Mouse (Mus musculus) bone marrow, adult 2 months (tissue): ENCODE results near the gene Rad18.

Experiments used
- CTCF ChIP-seq: fragments of 200-500 bp; IDR thresholded peaks from 2 replicates; pipeline ENCODE4 v1.5.1; 2011; ENCODE audit warnings: low read length, control low read depth; ENCODE audit not compliant: control insufficient read depth, insufficient read depth
- POLR2A ChIP-seq: fragments of 200-500 bp; IDR thresholded peaks from 2 replicates; pipeline ENCODE4 v1.6.1; 2011; ENCODE audit warnings: low read depth, mild to moderate bottlenecking, control low read depth, low read length, borderline replicate concordance; ENCODE audit not compliant: control insufficient read depth

DNA sequence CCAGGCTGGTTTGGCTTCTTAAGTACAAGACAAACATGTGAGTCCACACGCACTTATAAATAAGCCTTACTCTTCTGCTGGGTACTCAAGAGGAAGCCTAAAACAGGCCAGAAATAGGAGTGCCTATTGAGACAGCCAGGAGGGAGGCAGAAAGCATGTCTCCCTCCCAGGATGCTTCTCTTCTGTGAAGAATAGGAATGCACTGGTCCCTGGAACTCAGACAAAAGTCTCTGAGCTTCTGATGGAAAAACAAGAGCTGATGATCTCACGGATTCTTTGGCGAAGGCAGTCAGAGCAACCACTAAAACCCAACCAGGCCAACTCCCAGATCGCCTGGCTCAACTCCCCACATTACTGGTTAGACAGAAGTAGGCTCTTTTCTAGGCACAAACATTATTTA is 74.2 kb downstream of the Rad18 start:
- TF ChIP-seq CTCF (no peak), POLR2A (no peak)
